Mouse (Mus musculus): ENCODE results near the gene Galnt15. TPM values are rescaled to one million over a fixed set of nuclear protein-coding genes. Genes with fewer than 3 reads are reported as not detected.

The Galnt15 gene
- 2.9 TPM for polyA plus RNA-seq (2014; fragmentation: Illumina TruSeq; extraction: RNeasy Lipid Tissue Mini Kit (QIAGEN cat#74804); ENCODE audit: low replicate concordance)

DNA sequence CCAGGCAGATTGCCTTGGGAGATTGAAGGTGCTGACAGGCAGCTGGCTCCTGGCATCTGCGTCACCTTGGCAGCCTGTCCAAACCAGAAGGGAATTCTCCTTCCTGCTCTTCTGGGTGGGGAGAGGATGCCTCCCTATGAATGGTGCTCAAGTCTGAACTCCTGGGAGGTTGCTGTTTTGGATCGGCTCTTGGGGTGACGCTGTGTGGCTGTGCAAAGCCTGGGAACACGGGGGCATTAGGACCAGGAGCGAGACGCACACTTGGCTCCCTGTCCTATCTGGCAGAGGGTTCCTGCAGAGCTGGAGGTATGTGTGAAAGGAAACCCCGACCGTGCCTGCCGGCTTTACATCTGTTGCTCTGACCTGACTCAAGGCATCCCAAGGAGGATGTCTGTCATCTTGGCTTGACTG lies at the start of gene Galnt15:
TSS of gene Galnt15 (plus strand) at position 309 of the 411 bp plus-strand sequence.

DNA sequence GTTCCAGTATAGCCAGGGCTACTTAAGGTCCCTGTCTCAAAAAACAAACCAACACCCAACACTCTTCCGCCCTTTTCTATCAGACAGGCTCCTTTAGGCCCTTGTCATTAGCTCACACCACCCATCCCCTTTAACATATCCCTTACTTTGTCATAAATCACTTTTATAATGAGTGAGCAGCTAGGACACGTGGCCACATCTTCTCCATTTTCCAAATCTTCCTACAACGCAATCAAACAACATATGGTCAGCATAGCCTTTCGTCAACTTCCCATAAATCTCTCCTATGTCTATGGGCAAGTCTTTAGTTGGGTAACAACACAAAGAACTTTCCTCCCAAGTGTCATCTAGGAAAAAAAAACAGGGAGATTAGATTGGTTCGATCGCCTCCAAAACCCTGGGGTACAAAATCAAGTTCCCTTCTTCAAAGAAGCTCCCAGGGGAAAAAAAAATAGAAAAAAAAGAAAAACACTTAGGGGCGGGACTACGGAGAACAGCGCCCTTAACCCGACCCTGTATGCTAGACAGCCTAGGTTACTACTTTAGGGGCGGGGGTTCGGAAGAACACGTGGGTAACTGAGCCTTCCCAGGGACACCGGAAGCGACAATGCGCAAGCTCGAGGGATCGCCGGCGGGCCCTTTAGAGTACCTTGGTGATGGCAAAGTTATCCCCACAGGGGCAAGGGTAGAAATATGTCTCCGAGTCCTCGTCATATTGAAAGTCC lies 56.1 kb downstream of the Galnt15 start, which contains the start of gene Oxnad1:
TSS of gene Oxnad1 (plus strand) at position 614 of the 725 bp plus-strand sequence.

GRCm38 (mm10) chr14:32085486-32086201 lies 56.9 kb downstream of the Galnt15 start, which contains the start of gene Dph3:
TSS of gene Dph3 (minus strand) at chr14:32085729.

Other genes with a start within 250 kb of the Galnt15 start
- 36.7 TPM for gene Ankrd28, start 198.3 kb upstream of the Galnt15 start, polyA plus RNA-seq (2014; fragmentation: Illumina TruSeq; extraction: RNeasy Lipid Tissue Mini Kit (QIAGEN cat#74804); ENCODE audit: low replicate concordance)
- 85.4 TPM for gene Oxnad1, start 56.4 kb downstream of the Galnt15 start, polyA plus RNA-seq (2014; fragmentation: Illumina TruSeq; extraction: RNeasy Lipid Tissue Mini Kit (QIAGEN cat#74804); ENCODE audit: low replicate concordance)
- 57.0 TPM for gene Dph3, start 56.7 kb downstream of the Galnt15 start, polyA plus RNA-seq (2014; fragmentation: Illumina TruSeq; extraction: RNeasy Lipid Tissue Mini Kit (QIAGEN cat#74804); ENCODE audit: low replicate concordance)
- gene Msmb, start 113.0 kb downstream of the Galnt15 start, polyA plus RNA-seq (2014; fragmentation: Illumina TruSeq; extraction: RNeasy Lipid Tissue Mini Kit (QIAGEN cat#74804); ENCODE audit: low replicate concordance), result not detected
- gene Ncoa4, start 130.9 kb downstream of the Galnt15 start, polyA plus RNA-seq (2014; fragmentation: Illumina TruSeq; extraction: RNeasy Lipid Tissue Mini Kit (QIAGEN cat#74804); ENCODE audit: low replicate concordance), result 415 TPM
- 101 TPM for gene Timm23, start 172.9 kb downstream of the Galnt15 start, polyA plus RNA-seq (2014; fragmentation: Illumina TruSeq; extraction: RNeasy Lipid Tissue Mini Kit (QIAGEN cat#74804); ENCODE audit: low replicate concordance)
- 42.9 TPM for gene Parg, start 173.0 kb downstream of the Galnt15 start, polyA plus RNA-seq (2014; fragmentation: Illumina TruSeq; extraction: RNeasy Lipid Tissue Mini Kit (QIAGEN cat#74804); ENCODE audit: low replicate concordance)